ENCODE assay signal across 8 mouse cellular contexts in genomic region chr5:117509511-117510375, GRCm38 (mm10).
DNase-seq lines count a peak whose midpoint lies in the region; ATAC-seq lines count a peak whose summit lies in the region.

No protein-coding gene starts in this region.

- 42% methylated on average over 22 of the region's 22 CpGs for WGBS in heart, embryonic 12.5 days

- H3K9ac ChIP-seq in heart, embryonic 12.5 days: no peak overlapping the region

- no peak for ATAC-seq in heart, embryonic 12.5 days (ENCODE audit: insufficient number of reproducible peaks, low FRiP score)

- 0 out of 2 replicates have a peak, but pooled peaks cover 11% of the 10 kb centered on the region for H3K4me1 ChIP-seq in heart, embryonic 12.5 days (replicated peaks)

- H3K36me3 ChIP-seq in heart, embryonic 12.5 days: no peaks in the 10 kb centered on the region

- H3K27ac ChIP-seq in heart, embryonic 12.5 days (ENCODE audit: poor library complexity, severe bottlenecking): no peak overlapping the region

- peaks cover 9% of the 10 kb centered on the region; the same call in 1 of the 2 replicates for H3K27me3 ChIP-seq in heart, embryonic 12.5 days (replicated peaks)

- DNase-seq in adrenal gland, postnatal 36 days: peak; percentile 30 to 49
- DNase-seq in adrenal gland, postnatal 25 days: no peak
- peak; percentile 25 for DNase-seq in urinary bladder, postnatal 25 days (ENCODE audit: low spot score)
- DNase-seq in urinary bladder, adult 2 months (ENCODE audit: low spot score): no peak
- DNase-seq in kidney, postnatal 14 days: peak; percentile 47
- peak; percentile 81 for DNase-seq in naive thymus-derived CD4-positive, alpha-beta T cell, adult 2 months (ENCODE audit: low read depth)
- no peak for DNase-seq in yolk sac, embryonic 10.5 days (ENCODE audit: low spot score)

- no peaks in the 10 kb centered on the region for H3K9me3 ChIP-seq in heart, embryonic 12.5 days (replicated peaks)

- H3K4me3 ChIP-seq in heart, embryonic 12.5 days: no peak overlapping the region

- peak overlapping the region; percentile 41 for H3K4me2 ChIP-seq in heart, embryonic 12.5 days

Comparison
In these comparisons a context has a peak if more than half of its experiments do, and no peak if none do; other contexts are left out.
1. DNase-seq: peak in adrenal gland, postnatal 36 days (2 of 2), urinary bladder, postnatal 25 days (single experiment), kidney, postnatal 14 days (single experiment) and naive thymus-derived CD4-positive, alpha-beta T cell, adult 2 months (single experiment); none in adrenal gland, postnatal 25 days (single experiment), urinary bladder, adult 2 months (single experiment) and yolk sac, embryonic 10.5 days (single experiment).